Mouse (Mus musculus) cerebellum, postnatal 14 days (tissue): ENCODE results near the gene Jhy.

Source experiments
- DNase-seq, 2 experiments: peaks; one replicate each; pipeline ENCODE4 v3.0.0; 2021; ENCODE audit warnings: mixed read lengths in 2 of 2

The Jhy gene

GRCm38 (mm10) chr9:40917871-40918613 lies 45.9 kb downstream of the Jhy start:
- no peak for DNase-seq

- DNase-seq, result no peak
Observed at GRCm38 (mm10) chr9:40908915-40909314, 55.0 kb downstream of the Jhy start.

GRCm38 (mm10) chr9:40908411-40908810 lies 55.5 kb downstream of the Jhy start:
- DNase-seq, result no peak

GRCm38 (mm10) chr9:40907413-40907812 lies 56.5 kb downstream of the Jhy start:
- no peak for DNase-seq

GRCm38 (mm10) chr9:40892456-40892855 lies 71.5 kb downstream of the Jhy start:
- DNase-seq, result no peak

GRCm38 (mm10) chr9:40889389-40889788 lies 74.5 kb downstream of the Jhy start:
- no peak for DNase-seq

- no peak for DNase-seq
Observed at GRCm38 (mm10) chr9:40885669-40886068, 78.2 kb downstream of the Jhy start.

GRCm38 (mm10) chr9:40878998-40879397 lies 84.9 kb downstream of the Jhy start:
- peak in 1 of 2 experiments; percentile 21 for DNase-seq

- peak in 1 of 2 experiments; percentile 17 for DNase-seq
Observed at GRCm38 (mm10) chr9:40878291-40878945, 85.5 kb downstream of the Jhy start.

- peak in 1 of 2 experiments; percentile 28 for DNase-seq
Observed at GRCm38 (mm10) chr9:40877881-40878235, 86.1 kb downstream of the Jhy start.

GRCm38 (mm10) chr9:40877146-40877880 lies 86.6 kb downstream of the Jhy start:
- DNase-seq, result peak; percentile 17 to 26

- DNase-seq, result peak in 1 of 2 experiments; percentile 26
Observed at GRCm38 (mm10) chr9:40876693-40877092, 87.2 kb downstream of the Jhy start.

- peak in 1 of 2 experiments; percentile 21 for DNase-seq
Observed at GRCm38 (mm10) chr9:40876164-40876563, 87.8 kb downstream of the Jhy start.

- peak in 1 of 2 experiments; percentile 19 for DNase-seq
Observed at GRCm38 (mm10) chr9:40875431-40875830, 88.5 kb downstream of the Jhy start.

- DNase-seq, result peak in 1 of 2 experiments; percentile 6
Observed at GRCm38 (mm10) chr9:40874961-40875360, 89.0 kb downstream of the Jhy start.

GRCm38 (mm10) chr9:40873556-40874470 lies 90.1 kb downstream of the Jhy start, which contains the start of gene Bsx:
Gene Bsx (plus strand): TSS chr9:40874127.
- DNase-seq, result peak; percentile 15 to 28

- peak; percentile 33 to 40 for DNase-seq
Observed at GRCm38 (mm10) chr9:40872156-40872478, 91.8 kb downstream of the Jhy start.

- peak in 1 of 2 experiments; percentile 20 for DNase-seq
Observed at GRCm38 (mm10) chr9:40871369-40872155, 92.4 kb downstream of the Jhy start.

- DNase-seq, result peak in 1 of 2 experiments; percentile 15
Observed at GRCm38 (mm10) chr9:40870331-40870730, 93.6 kb downstream of the Jhy start.

GRCm38 (mm10) chr9:40859196-40859595 lies 104.7 kb downstream of the Jhy start:
- peak in 1 of 2 experiments; percentile 4 for DNase-seq

GRCm38 (mm10) chr9:40858461-40859160 lies 105.3 kb downstream of the Jhy start:
- peak in 1 of 2 experiments; percentile 31 for DNase-seq
